Mouse (Mus musculus): ENCODE data around the gene Ttc34.

- TF ChIP-seq CTCF (conservative IDR thresholded peaks at IDR 0.05; ENCODE audit: low read length): no peak
- no peak for TF ChIP-seq NANOG (IDR thresholded peaks at IDR 0.05; ENCODE audit: borderline replicate concordance, low read length)
Measured at GRCm38 (mm10) chr4:154886876-154887592, 49.8 kb downstream of the Ttc34 start.
